Mouse (Mus musculus) right cerebral cortex, postnatal 10 days (tissue): ENCODE measurements at regions not wholly inside any gene's neighbourhood (a gene's known extent, or its start where the extent isn't known, plus 50 kb on each side); places are given as distances from the start of the nearest gene placed in this dataset.

Source experiments
- DNase-seq, 2 experiments: peaks; one replicate each; pipeline ENCODE4 v3.0.0; 2021; ENCODE audit warnings: low spot score in 2 of 2

- DNase-seq = no peak
These were observed 347.2 kb downstream of the Tmem232 start for GRCm38 (mm10) chr17:65193341-65193740.

GRCm38 (mm10) chr17:65192432-65193059 is 348.0 kb downstream of the Tmem232 start:
- no peak for DNase-seq

DNA sequence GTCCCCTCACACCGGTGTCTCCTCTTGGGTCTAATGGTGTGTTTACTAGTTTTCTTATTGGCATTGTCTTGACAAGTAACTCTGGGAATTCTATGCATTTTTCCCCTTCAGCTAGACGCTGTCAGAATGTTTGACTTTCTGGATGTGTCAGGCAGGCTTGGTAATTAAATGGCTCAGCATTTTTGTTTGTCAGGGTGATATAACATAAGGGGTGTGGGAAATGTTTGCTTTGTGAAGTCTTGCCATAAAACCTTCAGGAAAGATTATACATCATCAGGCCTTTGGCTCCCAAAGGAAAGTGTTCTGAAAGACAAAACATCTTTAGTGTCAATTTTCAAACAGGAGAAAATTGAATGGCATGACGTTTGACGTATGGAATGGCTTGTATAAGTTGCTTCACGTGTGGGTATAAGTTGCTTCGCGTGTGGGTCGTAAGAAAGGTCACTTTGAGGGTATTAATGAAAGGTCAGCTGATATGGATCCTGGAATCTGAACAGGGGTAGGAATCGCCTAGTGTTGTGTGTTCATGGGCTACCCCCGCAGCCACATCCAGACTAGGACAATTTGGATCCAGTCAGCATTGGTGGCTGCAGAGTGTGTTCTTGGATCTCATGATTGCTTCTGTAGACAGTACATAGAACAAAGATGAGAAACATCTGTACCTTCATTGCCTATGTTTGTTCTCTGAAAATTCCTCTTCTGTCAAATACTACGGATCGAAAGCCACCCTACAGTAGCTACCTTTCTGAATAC is 349.6 kb downstream of the Tmem232 start:
- no peak for DNase-seq

DNA sequence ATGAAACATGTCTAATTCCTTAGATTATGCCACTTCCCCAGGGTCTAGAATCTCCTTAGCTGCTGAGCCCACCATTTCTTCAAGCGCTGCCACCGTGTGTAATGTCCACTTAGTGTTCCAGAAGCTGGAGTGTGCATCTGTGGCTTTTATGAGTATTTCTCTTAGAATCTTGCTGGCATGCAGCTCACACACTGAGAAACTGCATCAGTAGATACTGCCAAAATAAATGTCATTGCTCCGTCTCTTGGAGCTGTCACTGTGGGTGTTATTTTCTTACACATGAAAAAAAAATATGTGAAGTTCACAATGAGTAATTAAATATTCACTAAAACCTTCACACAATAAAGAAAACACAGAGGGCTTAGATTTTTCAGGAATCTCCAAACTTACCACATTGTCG is 345.3 kb upstream of the 4930583I09Rik start:
- no peak for DNase-seq

DNA sequence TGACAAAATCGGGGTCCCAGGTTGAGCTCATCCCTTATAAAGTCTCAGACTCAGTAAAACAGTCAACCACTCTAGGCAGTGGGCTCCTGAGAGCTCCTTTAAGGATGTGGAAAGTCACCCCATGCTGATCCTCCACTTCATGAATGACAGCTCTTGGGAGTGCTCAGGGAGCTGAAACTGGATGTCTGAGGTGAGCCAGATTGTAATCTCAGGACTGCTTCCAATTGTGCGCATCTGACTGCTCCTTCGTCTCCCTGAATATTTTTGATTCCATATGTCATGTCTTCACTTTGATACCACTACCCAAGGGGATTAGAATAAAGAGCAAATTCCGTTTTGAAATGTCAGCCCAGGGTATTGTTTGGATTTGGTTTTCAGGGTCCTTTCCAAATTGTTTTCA is 339.9 kb upstream of the 4930583I09Rik start:
- no peak for DNase-seq

DNA sequence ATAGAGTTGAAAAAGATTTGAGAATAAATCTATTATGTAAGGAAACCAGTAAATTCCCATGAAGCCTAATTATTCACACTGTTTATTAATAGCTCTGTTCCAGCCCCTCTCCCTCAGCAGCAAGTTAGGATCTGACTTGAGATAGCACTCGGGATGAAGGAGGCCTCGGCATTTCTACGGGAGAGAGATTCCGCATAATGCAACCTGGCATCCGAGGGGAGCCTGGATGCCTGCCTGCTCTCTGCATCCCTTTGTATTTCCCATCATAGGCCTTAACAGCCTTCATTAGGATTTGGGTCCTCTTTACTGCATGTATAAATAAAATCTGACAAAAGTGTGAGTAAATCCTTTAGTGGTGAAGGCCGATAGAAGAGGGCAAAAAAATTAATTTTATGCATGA is 338.2 kb upstream of the 4930583I09Rik start:
- no peak for DNase-seq

- DNase-seq = peak; percentile 30 to 40
These were observed 337.4 kb upstream of the 4930583I09Rik start for GRCm38 (mm10) chr17:65173236-65173635.

DNA sequence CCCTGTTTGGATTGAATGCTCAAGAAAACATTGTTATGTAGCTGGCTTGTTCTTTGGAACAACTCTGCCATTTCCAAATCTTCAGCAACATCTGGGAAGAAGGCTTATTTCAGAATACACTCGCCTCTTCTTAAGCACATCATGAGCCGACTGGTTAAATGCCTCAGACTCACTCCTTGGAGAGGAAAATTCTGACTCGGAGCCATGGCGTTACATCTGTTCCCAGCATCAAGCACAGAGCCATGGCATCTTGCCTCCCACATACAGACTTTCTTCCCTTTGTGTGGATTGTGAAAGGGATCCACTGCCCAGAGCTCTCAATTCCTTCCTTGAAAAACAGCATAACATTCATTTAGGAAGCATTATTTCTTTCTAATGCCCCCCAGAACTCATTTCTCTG is 334.8 kb upstream of the 4930583I09Rik start:
- DNase-seq = peak; percentile 76 to 83

DNA sequence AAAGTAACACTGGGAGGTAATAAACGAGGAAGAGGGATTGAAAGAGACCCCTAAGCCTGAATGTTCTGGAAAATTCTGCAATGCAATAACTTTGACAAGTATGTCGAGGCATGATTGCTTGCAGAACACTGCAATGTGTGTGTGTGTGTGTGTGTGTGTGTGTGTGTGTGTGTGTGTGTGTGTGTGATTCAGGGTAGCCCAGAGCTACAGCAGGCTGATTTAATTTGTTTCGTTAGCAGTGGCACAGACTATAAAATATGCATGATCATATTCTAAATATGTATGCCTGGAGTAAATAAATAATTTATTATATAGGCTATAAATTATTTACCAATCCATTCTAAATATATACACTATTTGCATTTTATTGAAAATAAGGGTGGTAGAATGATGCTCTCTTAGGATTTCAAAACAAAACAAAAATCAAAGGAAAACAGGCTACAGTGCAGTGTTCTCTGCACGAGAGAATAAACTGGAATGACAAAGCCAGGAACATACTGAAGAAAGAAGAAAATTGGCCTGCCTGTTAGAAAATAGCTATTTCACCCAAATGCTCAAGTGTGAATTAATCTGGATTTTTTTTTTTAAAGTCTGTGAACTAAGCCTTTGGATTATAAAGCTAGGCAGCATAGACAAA is 334.2 kb upstream of the 4930583I09Rik start:
- no peak for DNase-seq

DNA sequence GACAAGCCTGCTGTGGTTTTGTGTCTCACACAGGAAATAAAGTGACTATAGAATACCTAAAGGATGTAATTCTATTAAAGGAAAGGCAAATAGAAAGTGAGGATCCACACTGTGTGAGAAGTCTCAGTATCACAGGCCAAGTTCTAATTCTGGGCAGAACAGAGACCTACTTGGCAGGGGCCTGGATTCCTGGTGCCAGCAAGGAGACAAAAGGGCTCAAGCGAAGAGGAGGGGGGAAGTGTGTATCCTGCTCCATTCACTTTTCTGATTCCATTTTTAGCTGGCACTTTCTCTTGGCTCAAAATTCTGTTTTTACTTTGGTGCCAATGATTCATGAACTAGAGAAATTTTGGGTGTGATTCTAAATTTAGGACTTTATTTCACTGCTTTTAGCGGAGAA is 310.5 kb upstream of the 4930583I09Rik start:
- peak; percentile 71 to 77 for DNase-seq

- DNase-seq = no peak
These were observed 278.8 kb upstream of the 4930583I09Rik start for GRCm38 (mm10) chr17:65114651-65115050.

DNA sequence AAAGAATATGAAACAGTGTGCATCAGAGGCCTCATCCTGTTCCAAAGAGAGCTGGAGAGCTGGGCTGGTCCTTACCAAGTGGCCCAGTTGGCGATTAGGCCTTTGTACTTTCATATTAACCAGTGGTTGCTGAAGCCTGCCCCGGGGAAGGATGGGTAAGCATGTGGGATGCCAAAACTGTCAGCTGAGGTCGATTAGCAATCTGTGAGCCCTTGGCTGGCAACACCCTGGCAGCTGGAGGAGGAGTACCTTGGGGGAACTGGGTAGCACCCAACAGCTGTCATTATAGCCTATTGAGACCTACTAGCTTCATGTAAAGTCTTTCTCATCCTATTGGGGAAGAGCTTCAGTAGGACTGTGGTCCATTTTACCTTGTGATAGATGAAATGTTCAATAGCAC is 277.2 kb upstream of the 4930583I09Rik start:
- no peak for DNase-seq

- no peak for DNase-seq
These were observed 269.8 kb upstream of the 4930583I09Rik start for GRCm38 (mm10) chr17:65105622-65106021.

DNA sequence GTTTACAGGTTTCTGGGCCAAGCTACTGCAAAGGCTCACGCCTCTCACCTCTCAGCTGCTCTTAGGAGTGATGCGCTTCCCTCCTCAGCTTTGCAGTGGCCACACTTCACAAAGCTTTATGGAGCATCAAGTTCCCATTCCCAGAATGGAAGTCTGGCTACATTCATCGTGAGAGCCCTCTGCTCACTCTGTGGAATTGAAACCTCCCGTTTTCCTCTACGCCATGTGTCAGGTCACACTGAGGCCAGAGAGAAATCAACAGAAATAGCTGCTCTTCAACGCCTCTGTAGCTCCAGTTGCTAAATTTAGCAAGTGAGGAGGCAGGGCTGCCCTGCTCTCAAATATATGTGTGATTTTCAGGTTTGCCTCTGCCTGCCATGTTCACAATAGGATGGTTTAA is 265.3 kb upstream of the 4930583I09Rik start:
- DNase-seq = no peak

DNA sequence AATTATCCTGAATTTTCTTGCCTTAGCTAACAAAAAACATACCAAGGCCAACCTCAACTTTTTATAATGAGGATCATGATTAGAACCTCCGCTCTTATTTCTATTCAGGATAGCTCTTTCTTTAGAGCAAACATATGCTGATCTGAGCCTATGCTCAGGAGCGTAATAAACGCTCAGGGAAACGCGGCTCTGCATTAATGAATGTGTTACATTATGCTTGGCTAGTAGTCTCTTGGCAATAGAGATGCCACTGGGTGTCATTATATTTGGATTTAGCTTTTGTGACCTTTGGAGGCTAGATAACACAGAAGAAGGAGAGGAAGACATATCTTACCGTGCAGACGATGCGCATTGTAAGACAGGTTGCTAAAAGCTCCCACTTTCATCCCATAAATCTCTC is 246.4 kb upstream of the 4930583I09Rik start:
- DNase-seq = no peak

GRCm38 (mm10) chr17:65081779-65082086 is 245.9 kb upstream of the 4930583I09Rik start:
- DNase-seq = no peak

DNA sequence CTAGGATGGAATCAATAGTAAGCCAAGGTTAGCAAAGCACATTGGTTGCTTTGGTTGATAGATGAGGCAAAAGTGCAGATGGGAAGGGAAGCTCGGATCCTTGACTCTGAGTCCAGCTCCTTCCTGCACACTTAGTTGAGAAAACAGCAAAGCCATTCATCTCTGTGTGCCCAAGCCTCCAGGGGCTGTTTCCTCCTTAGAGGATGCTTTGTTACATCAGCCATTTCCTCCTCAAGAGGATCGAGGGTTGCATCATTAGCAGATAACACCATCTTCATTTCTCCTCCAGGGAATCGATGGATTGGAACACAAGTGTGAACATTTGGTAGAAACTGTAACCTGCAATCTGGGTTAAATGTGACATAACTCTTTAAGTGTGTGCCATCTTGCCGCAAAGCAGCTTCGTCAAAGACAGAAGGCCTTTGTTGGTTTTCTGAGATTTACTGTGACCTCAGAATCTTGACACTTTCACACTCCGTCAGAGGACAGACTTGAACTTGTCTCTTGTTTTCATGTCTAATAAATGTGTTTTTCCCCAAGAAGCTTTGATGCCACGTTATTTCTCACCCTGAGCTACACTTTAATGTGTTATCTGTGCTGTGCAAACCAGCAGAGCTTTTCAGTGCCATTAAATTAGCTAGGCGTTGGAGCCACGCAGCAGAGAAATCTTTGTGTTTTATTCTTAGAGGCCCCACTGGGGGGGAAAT is 245.4 kb upstream of the 4930583I09Rik start:
- no peak for DNase-seq

DNA sequence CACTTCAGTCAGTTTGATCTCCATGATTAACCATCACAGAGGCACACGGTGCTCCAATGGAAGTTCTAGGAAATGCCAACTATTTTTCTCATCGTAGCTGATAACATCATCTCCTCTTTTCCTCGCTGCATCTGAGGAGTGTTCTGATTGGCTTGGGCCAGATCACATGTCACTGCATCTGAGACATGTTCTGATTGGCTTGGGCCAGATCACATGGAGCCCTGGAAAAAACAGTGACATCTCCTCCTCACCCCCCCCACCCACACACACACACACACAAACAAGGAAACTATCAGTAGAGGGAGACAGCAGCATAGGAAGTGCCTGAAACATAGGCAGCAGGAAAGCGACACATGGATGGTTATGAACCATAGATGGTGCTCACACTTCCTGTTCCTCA is 239.0 kb upstream of the 4930583I09Rik start:
- no peak for DNase-seq

- DNase-seq = peak; percentile 35 to 66
These were observed 235.2 kb upstream of the 4930583I09Rik start for GRCm38 (mm10) chr17:65071114-65071513.

DNA sequence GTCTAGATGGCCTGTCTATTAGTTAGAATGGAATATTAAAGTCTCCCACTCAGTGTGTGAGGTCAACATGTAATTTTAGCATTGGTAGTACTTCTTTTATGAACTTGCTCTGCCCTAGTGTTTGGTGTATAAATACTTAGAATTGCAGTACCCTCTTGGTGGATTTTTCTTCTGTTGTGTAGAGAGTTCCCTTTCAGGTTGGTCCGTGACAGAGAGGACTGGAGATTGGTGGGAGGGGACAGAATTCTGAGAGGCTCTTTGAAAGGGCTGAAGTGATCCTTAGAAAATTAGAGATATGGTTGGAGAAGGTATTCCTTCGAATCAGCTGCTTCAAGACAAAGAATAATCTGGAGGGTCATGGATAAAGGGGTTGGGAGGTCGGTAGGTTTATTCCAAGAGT is 230.3 kb upstream of the 4930583I09Rik start:
- DNase-seq = no peak

- no peak for DNase-seq
These were observed 220.2 kb upstream of the 4930583I09Rik start for GRCm38 (mm10) chr17:65056059-65056458.

DNA sequence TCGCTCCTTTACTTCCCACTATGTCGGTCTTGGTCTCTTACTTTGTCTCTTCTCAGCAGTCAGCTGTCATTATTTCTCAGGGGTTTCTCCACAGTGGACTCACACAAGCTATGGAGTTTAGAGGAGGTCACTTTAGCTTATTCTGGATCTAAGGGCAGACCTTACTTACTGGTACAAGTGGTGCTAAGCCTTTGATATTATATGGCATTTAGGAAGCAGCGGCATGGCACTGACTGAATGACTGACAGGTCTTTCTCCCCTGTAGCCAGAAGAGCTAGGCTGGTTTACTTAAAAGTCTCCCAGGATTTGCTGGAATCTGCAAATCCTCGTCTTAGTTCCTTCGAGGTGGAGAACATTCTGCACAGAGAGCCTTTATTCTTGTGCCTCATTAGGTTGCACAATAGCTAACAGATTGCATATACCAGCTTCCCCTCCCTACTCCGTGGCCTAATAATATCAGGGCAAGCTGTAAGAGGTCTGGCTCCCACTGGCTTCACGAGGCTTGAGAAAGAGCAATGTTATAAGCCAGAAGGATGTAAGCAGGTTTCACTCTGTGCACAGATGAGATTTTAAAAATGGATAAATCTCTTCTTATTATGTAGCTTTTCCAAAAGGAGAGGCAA is 214.1 kb upstream of the 4930583I09Rik start:
- DNase-seq = no peak
